Mouse (Mus musculus) adrenal gland, adult (tissue): Measurements from ENCODE around the gene Pth2.

Source experiments
- DNase-seq, 2 experiments: peaks; one replicate each; pipeline ENCODE4 v3.0.0; 2022 to 2023; ENCODE audit warnings: low spot score in 1 of 2; ENCODE audit not compliant: inconsistent age in 2 of 2

Gene Pth2

GRCm38 (mm10) chr7:45195341-45196175, 14.8 kb downstream of the Pth2 start:
- DNase-seq = no peak

- no peak for DNase-seq
Observed at GRCm38 (mm10) chr7:45196176-45196535, 15.4 kb downstream of the Pth2 start.

DNA sequence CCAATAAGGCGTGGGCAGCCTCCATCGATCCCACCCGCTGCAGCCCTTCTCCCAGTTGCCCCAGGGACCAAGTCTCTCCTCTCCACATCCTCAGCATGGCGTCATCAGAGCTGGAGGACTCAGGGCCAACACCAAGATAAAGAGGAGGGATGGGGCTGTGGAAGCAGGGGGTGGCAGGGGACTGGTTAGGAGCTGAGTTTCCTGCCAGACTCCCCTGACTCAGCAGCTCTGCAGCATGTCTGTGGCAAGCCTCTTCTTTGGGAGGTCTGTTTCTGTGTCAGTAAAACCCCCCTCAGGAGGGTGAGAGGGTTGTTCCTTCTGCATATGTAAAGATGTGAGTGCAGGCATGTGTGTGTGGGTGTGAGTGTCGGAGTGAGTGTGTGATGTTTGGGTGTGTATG, 16.2 kb downstream of the Pth2 start:
- DNase-seq = no peak

DNA sequence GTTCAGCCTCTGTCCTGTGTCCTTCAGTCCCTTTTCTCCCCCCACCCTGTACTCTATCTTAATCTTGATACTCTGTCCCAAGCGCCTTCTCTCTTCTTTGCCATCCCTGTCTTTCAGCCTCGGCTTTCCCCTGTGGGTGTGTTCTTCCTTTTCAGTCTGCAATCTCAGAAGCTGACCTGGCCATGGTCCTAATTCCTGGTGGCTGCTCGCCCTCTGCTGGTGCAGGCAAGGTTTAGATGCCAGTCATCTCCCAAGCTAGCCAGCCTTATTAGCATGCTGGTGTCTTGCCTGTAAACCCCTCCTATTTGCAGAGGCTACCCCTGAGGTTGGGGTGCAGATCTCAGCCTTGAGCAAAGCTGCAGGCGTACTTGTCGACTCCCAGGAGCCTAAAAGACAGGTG, 17.6 kb downstream of the Pth2 start:
- peak; percentile 77 to 91 for DNase-seq

GRCm38 (mm10) chr7:45198961-45199360, 18.2 kb downstream of the Pth2 start:
- DNase-seq = no peak

GRCm38 (mm10) chr7:45202654-45203053, 21.9 kb downstream of the Pth2 start:
- DNase-seq = no peak

DNA sequence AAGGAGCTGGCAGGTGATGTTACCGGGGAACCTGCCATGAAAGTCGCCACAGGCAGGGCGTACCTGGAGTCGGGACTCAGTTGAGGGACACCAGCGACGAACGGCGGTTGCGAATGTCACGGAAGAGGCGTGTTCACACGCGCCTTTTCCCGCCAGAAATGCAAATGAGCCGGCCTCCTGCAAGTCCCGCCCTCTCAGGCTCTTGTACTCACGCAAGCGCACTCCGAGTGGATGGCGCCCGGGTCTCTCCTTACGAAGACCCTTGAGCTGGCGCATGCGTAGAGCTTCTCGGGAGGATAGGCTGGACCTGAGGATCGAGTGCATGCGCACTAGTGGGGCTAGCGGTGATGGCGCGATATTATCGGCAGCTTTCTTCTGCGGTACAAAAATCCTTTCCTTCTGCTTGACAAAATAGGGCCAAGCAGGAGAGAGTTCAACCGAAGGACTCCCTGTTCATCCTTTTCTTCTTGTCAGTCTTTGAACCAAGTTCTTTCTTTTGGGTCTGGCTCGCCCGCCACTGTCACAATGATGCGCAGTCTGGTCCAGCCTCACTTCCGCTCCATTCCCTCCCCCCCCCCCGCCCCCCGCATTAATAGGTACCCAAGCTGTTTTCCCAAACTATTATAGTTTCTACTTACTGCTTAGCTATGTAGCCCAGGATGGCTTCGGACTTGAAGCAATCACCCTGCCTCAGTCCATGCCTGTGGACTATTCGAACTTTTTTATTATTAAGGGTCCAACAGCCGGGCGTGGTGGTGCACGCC, 23.8 kb downstream of the Pth2 start, which contains the start of gene Ccdc155:
Gene Ccdc155 (minus strand): TSS at position 513 of the 764 bp plus-strand sequence.
- DNase-seq = peak; percentile 92 to 94

DNA sequence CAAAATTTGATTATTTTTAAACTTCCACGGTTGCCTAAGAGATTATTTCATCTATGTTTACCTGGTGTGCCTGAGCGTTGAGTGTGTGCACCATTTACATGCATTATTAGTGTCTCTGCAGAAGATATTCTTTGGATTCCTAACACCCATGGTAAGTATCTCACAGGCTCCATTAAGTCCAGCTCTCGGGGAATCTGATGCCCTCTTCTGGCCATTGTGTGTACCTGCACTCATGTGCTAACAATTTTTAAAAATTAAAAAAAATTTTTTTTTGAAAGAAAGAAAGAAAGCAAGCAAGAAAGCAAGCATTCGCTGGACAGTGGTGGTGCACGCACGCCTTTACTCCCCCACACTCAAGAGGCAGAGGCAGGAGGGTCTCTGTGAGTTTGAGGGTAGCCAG, 27.5 kb downstream of the Pth2 start:
- no peak for DNase-seq

GRCm38 (mm10) chr7:45211070-45211469, 30.3 kb downstream of the Pth2 start:
- DNase-seq = no peak

GRCm38 (mm10) chr7:45211851-45212251, 31.1 kb downstream of the Pth2 start, which contains the start of gene Dkkl1:
TSS of gene Dkkl1 (minus strand) at chr7:45212147.
- DNase-seq = no peak

GRCm38 (mm10) chr7:45212356-45212755, 31.6 kb downstream of the Pth2 start:
- no peak for DNase-seq

GRCm38 (mm10) chr7:45213708-45214107, 32.9 kb downstream of the Pth2 start:
- no peak for DNase-seq

DNA sequence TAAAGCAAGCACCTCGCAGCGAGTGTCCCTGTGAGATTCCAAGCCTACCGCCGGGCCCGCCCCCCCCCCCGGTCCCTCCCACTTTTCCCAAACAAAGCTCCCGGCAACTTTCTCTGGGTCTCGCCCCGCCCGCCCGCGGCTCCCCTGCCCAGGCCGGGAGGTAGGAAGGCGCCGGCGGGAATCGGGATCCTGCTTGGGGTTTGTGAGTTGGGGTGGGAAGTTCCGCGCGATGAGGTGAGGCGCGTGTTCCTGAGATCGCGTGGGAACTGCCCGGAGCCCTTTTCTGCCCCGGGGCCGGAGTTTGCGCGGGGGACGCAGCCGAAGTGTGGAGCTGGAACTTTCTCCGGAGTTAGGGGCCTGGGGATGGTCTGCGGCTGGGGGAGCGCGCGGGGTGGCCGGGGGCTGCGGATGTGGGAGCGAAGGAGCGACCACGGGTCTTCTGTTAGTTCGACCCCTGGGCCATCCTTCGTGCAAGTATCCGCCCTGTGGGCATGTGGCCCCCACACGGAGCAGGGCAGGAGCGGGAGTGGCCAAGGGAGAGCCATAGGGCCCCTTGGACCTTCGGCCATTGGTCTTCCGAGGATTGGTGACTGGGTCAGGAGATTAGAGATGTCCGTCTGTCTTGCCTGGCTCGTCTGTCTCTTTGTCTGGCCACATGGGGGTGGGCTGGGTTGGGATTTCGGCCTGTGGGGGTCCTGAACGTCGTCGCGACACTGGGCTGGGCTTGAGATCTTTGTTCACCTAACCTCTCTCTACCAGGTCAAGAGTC, 35.1 kb downstream of the Pth2 start, which contains the start of gene Tead2:
Gene Tead2 (plus strand): TSS at position 81 of the 769 bp plus-strand sequence.
- peak; percentile 42 to 67 for DNase-seq

GRCm38 (mm10) chr7:45216442-45217183, 35.8 kb downstream of the Pth2 start:
- peak; percentile 52 to 72 for DNase-seq

DNA sequence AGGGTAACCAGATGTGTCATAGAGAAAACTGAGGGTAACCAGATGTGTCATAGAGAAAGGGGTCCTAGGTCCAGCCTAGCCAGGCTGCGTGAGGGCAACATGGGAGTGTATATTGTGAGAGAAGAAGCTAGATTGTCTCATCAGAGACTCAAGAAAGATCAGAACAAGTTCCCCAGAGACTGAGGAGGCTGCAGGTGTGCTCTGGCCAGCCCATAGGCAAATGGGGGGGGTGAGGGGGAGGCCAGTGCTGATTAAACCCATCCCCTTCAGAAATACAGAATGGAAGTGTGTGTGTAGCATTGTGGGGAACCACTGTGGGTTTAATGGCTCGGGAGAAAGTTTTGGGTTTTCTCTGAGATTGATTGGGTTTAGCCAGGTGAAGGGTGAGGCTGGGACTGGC, 40.9 kb downstream of the Pth2 start:
- DNase-seq = no peak

GRCm38 (mm10) chr7:45224826-45225225, 44.0 kb downstream of the Pth2 start:
- no peak for DNase-seq

DNA sequence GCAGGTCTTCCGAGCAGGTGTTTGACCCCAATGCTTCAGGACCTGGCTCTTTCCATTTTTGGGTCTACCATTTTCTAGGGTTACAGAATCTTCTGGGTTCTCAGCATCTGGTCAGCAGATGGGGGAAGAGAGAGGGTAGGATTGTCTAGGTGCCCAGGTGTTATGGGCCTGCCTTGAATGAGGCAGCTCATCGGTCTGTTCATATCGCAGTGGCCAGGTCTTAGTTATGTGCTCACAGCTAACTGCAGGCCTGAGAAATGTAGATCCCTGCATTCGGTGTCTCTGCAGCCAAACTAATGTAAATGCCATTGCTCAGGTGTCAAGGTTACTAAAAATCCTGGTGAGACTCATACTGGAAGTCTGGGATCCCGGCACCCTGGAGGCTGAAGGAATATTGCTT, 45.6 kb downstream of the Pth2 start:
- DNase-seq = no peak

- DNase-seq = no peak
Observed at GRCm38 (mm10) chr7:45228548-45228947, 47.8 kb downstream of the Pth2 start.

- no peak for DNase-seq
Observed at GRCm38 (mm10) chr7:45229046-45229445, 48.3 kb downstream of the Pth2 start.

DNA sequence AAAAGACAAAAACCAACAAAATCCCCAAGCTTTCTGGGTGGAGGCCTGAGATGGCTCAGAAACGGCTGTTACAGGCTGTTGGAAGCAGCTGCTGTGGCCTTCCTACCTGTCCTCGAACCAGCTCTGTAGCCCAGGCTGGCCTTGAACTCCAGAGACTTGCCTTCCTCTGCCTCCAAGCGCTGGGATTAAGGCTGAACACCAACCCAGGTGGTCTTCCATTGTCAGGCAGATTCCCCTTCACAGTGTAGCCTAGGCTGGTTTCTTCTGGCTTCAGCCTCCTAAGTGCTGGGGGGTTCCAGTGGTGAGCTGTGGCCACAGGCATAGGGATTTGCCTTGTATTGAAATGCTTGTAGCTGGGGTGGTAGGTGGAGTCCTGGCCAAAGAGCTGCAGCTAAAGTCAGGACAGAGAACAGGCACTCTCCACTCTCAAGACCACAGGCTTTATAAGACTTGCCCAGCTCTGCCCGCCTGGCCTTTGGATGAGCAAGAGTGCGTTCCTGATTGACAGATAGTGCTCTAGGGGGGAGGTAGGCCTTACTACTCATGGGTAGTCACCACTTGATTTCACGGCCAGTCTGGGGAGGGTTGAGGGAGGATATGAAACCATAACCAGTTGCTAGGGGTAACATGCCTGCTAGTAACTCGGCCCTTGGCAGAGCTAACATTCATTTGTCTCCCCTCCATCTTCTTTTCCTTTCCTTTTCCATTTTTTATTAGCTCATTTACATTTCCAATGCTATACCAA, 48.8 kb downstream of the Pth2 start:
- DNase-seq = no peak
